Mouse (Mus musculus) heart, embryonic 15.5 days (tissue): ENCODE results near the gene Gm48551. TPM values are rescaled to one million over a fixed set of nuclear protein-coding genes. Genes with fewer than 3 reads are reported as not detected.

ENCODE experiments used
- ATAC-seq: fragments of 200-750 bp; cut with Nextera tagmentation; replicated peaks from 2 replicates; pipeline ENCODE4 v1.8.0; 2017; ENCODE audit warnings: low read depth, moderate TSS enrichment; ENCODE audit not compliant: insufficient number of reproducible peaks, insufficient read depth, low FRiP score
- H3K27ac ChIP-seq: fragments of 300-500 bp; sonication (generic); 2 replicates; pipeline ENCODE4 v1.5.1; 2015; ENCODE audit warnings: mild to moderate bottlenecking, inconsistent platforms
- H3K27me3 ChIP-seq: fragments of 300-500 bp; sonication (generic); 2 replicates; pipeline ENCODE4 v1.6.1; 2015; ENCODE audit warnings: inconsistent platforms
- H3K36me3 ChIP-seq: fragments of 300-500 bp; sonication (generic); 2 replicates; pipeline ENCODE4 v1.6.1; 2015; ENCODE audit warnings: mild to moderate bottlenecking, inconsistent platforms
- H3K4me1 ChIP-seq: fragments of 300-500 bp; sonication (generic); replicated peaks from 2 replicates; pipeline ENCODE4 v1.6.1; 2015; ENCODE audit warnings: inconsistent platforms
- H3K4me2 ChIP-seq: fragments of 300-500 bp; sonication (generic); 2 replicates; pipeline ENCODE4 v1.6.1; 2015; ENCODE audit warnings: inconsistent platforms, mild to moderate bottlenecking, moderate library complexity
- H3K4me3 ChIP-seq: fragments of 300-500 bp; sonication (generic); 2 replicates; pipeline ENCODE4 v1.5.1; 2015; ENCODE audit warnings: mild to moderate bottlenecking, inconsistent platforms
- H3K9ac ChIP-seq: fragments of 300-500 bp; sonication (generic); 2 replicates; pipeline ENCODE4 v1.6.1; 2015; ENCODE audit warnings: mild to moderate bottlenecking, inconsistent platforms
- H3K9me3 ChIP-seq: fragments of 300-500 bp; sonication (generic); replicated peaks from 2 replicates; pipeline ENCODE4 v1.6.1; 2016; ENCODE audit warnings: inconsistent platforms
- WGBS: fragments of 180-500 bp; shearing (Covaris S2); methylation state at CpG from one replicate; pipeline ENCODE4 v1.1.7; 2015; ENCODE audit warnings: mixed read lengths; 5-methylcytosine and 5-hydroxymethylcytosine counted together
- polyA plus RNA-seq: library from polyadenylated mRNA; unstranded; fragments of >200 nt; fragmentation: Nextera tagmentation; extraction: Ambion mirVana; gene quantifications from 2 replicates; pipeline ENCODE4 v1.2.1, GENCODE M21; 2015

The Gm48551 gene
- polyA plus RNA-seq, 1 experiment from 2014 or later, result 2.2 TPM

GRCm38 (mm10) chr10:81360721-81361120, 23.5 kb upstream of the Gm48551 start:
- Histone ChIP-seq H3K9me3 (no peaks in the 10 kb centered on the region), H3K4me1 (peaks cover 88% of the 10 kb centered on the region), H3K36me3 (no peaks in the 10 kb centered on the region), H3K4me3 (no peak overlapping the region), H3K9ac (no peak overlapping the region), H3K27me3 (no peaks in the 10 kb centered on the region), H3K27ac (0 out of 2 replicates have a peak overlapping the region, but pooled peaks have one; percentile 2), H3K4me2 (0 out of 2 replicates have a peak overlapping the region, but pooled peaks have one; percentile 2)
- 54% methylated on average over 8 of the region's 8 CpGs for WGBS
- ATAC-seq, result no peak

DNA sequence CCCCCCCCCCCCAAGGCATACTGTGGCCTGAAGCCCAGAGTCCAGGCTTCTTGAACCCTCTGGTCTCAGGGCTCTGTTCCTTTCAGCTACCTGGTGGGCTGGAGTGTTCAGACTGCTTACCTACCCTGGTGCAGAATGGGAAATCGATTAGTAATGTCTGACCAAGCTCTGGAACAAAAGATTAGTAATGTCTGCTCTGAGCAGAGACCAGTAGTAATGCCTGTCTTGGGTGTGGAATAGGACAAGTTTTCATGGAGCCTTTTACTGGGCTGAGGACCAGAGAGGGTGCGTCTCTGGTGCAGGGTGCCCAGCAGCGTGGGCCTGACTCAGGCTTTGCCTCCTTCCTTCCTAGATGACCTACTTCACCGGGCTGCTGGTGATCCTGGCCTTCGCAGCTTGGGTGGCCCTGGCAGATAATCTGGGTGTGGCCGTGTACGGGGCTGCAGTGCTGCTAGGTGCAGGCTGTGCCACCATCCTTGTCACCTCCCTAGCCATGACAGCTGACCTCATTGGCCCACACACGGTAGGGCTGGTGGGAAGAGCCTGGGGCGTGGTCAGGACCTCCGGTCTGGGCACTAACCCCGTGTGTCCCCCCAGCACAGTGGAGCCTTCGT, 21.8 kb upstream of the Gm48551 start:
- Histone ChIP-seq H3K4me3 (peak overlapping the region; percentile 46; the same call in 1 of the 2 replicates), H3K27me3 (no peaks in the 10 kb centered on the region), H3K4me2 (peak overlapping the region; percentile 83), H3K36me3 (peaks cover 8% of the 10 kb centered on the region), H3K27ac (peak overlapping the region; percentile 93), H3K9me3 (no peaks in the 10 kb centered on the region), H3K4me1 (peaks cover 94% of the 10 kb centered on the region), H3K9ac (peak overlapping the region; percentile 57; the same call in 1 of the 2 replicates)
- ATAC-seq, result no peak
- 53% methylated on average over 12 of the region's 12 CpGs for WGBS

GRCm38 (mm10) chr10:81363436-81364346, 20.6 kb upstream of the Gm48551 start:
- Histone ChIP-seq H3K4me3 (peak overlapping the region; percentile 46), H3K27ac (peak overlapping the region; percentile 93), H3K9ac (peak overlapping the region; percentile 57), H3K4me1 (peaks cover 82% of the 10 kb centered on the region), H3K9me3 (no peaks in the 10 kb centered on the region), H3K27me3 (no peaks in the 10 kb centered on the region), H3K36me3 (peaks cover 20% of the 10 kb centered on the region), H3K4me2 (peak overlapping the region; percentile 83)
- peak; percentile 67 for ATAC-seq
- 10% methylated on average over 54 of the region's 54 CpGs for WGBS

DNA sequence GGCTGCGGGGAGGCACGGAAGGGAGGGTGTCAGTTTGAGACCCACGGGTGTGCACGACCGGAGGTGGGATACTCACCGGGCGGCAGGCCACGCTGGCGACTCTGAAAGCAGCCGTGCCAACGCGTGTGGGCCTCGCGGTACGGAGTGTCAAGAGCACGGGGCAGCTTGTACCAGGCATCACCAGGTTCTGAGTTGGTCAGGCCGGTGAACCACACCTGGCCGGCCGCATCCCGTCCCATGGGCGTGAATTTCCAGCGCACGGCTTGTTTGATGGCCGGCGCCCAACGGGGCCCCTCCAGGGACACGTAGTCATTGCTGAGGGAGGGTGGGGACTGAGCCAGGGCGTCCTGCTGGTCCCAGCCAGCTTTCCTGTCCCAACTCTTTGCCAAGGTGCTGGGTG, 19.6 kb upstream of the Gm48551 start:
- Histone ChIP-seq H3K4me3 (peak overlapping the region; percentile 46), H3K27ac (peak overlapping the region; percentile 93; the same call in 1 of the 2 replicates), H3K27me3 (no peaks in the 10 kb centered on the region), H3K4me2 (peak overlapping the region; percentile 83), H3K4me1 (peaks cover 72% of the 10 kb centered on the region), H3K9me3 (no peaks in the 10 kb centered on the region), H3K9ac (peak overlapping the region; percentile 57), H3K36me3 (peaks cover 30% of the 10 kb centered on the region)
- ATAC-seq, result no peak
- WGBS, result 14% methylated on average over 28 of the region's 28 CpGs

GRCm38 (mm10) chr10:81365073-81365472, 19.2 kb upstream of the Gm48551 start:
- Histone ChIP-seq H3K27me3 (no peaks in the 10 kb centered on the region), H3K4me1 (peaks cover 68% of the 10 kb centered on the region), H3K27ac (peak overlapping the region; percentile 93), H3K9me3 (no peaks in the 10 kb centered on the region), H3K4me2 (peak overlapping the region; percentile 83), H3K9ac (peak overlapping the region; percentile 57; the same call in 1 of the 2 replicates), H3K36me3 (peaks cover 34% of the 10 kb centered on the region), H3K4me3 (peak overlapping the region; percentile 46)
- 36% methylated on average over 4 of the region's 4 CpGs for WGBS
- ATAC-seq, result no peak

GRCm38 (mm10) chr10:81365672-81366476, 18.4 kb upstream of the Gm48551 start, which contains the start of gene 4930404N11Rik:
Gene 4930404N11Rik (minus strand): TSS chr10:81365816.
- H3K36me3 ChIP-seq, result peaks cover 42% of the 10 kb centered on the region
- peak within 1 kb of the TSS; percentile 83 for H3K4me2 ChIP-seq
- WGBS, result 28% methylated on average over 12 of the region's 12 CpGs
- no peak for ATAC-seq
- H3K4me1 ChIP-seq, result peaks cover 60% of the 10 kb centered on the region
- peak within 1 kb of the TSS; percentile 46 for H3K4me3 ChIP-seq
- peak within 1 kb of the TSS; percentile 57 for H3K9ac ChIP-seq
- H3K9me3 ChIP-seq, result no peaks in the 10 kb centered on the region
- no peaks in the 10 kb centered on the region for H3K27me3 ChIP-seq
- H3K27ac ChIP-seq, result peak within 1 kb of the TSS; percentile 93

GRCm38 (mm10) chr10:81366477-81367206, 17.6 kb upstream of the Gm48551 start:
- peak overlapping the region; percentile 93 for H3K27ac ChIP-seq
- no peak overlapping the region for H3K4me2 ChIP-seq
- peaks cover 52% of the 10 kb centered on the region for H3K4me1 ChIP-seq
- H3K27me3 ChIP-seq, result no peaks in the 10 kb centered on the region
- H3K9me3 ChIP-seq, result no peaks in the 10 kb centered on the region
- ATAC-seq, result no peak
- WGBS, result 69% methylated on average over 6 of the region's 6 CpGs
- no peak overlapping the region for H3K9ac ChIP-seq
- no peak overlapping the region for H3K4me3 ChIP-seq
- H3K36me3 ChIP-seq, result peaks cover 50% of the 10 kb centered on the region

DNA sequence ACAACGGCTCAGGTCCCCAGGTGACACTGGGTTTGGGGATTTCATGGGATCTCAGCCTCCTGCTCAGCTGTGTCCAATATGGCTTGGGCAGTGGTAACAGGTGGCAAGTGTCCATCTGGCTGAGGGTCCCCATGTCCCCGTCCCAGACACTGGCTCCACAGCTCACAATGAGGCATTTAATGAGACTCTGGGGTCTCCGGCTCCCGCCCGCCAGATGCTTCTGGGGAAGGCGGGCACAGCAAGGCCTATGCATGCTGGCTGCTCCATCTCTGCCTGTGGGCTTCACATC, 17.1 kb upstream of the Gm48551 start:
- Histone ChIP-seq H3K27ac (no peak overlapping the region), H3K4me2 (no peak overlapping the region), H3K4me3 (no peak overlapping the region), H3K4me1 (peaks cover 48% of the 10 kb centered on the region), H3K9ac (no peak overlapping the region), H3K27me3 (no peaks in the 10 kb centered on the region), H3K9me3 (no peaks in the 10 kb centered on the region), H3K36me3 (peaks cover 53% of the 10 kb centered on the region)
- WGBS, result 89% methylated on average over 6 of the region's 6 CpGs
- no peak for ATAC-seq

DNA sequence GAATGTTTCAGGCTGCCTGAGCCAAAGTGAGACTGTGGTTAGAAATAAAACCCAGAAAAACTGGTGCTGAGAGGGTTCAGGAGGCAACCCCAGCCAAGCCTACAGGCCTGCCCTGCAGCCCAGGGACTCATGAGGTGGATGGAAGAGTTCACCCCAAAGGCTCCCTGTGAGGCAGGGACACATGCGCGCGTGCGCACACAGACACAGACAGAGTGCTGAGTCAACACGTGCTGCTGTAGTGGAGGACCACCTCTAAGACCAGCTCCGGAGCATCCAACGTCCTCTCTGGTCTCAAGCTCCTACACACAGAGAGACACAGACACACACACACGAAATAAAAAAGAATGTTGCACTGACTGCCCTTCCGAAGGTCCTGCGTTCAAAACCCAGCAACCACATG, 8.9 kb upstream of the Gm48551 start:
- Histone ChIP-seq H3K9me3 (no peaks in the 10 kb centered on the region), H3K4me3 (no peak overlapping the region), H3K36me3 (peaks cover 43% of the 10 kb centered on the region), H3K4me1 (peaks cover 30% of the 10 kb centered on the region), H3K4me2 (no peak overlapping the region), H3K27me3 (no peaks in the 10 kb centered on the region), H3K9ac (no peak overlapping the region), H3K27ac (no peak overlapping the region)
- no peak for ATAC-seq
- WGBS, result 89% methylated on average over 10 of the region's 10 CpGs

DNA sequence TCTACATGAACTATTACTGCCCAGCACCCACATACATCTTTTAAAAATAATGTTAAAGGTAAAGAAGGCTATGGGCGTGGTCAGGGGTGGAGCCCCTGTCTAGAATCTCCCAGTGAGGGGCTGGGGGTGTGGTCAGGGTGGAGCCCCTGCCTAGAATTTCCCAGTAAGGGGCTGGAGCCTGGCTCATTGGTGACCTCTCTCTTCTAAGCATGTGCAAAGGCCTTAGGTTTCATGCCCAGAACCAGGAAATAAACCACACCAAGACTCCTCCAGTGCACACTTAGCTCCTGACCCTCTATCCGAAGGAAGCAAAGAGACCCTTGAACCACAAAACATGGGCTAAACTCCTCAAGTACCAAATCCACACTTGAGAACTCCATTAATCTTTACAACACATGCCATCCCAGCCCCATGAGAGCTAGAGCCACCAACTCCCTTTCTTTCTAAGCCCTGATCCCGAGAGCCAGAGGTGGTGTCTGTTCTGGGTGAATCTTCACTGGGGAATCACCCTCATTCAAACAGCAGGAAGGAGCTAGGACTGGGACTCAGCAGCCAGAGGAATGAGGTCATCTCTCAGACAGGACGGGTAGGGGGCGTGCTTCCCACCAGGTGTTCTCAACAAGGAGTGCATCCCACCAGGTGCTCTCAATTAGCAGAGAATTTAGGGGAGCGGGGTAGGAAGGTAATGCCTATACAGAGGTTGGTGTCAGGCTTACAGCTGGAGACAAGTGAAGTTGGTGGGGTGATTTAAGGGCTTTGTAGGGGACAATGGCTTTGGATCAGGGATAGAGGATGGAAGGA, 7.5 kb upstream of the Gm48551 start:
- H3K9ac ChIP-seq, result peak overlapping the region; percentile 98
- no peak for ATAC-seq
- peak overlapping the region; percentile 89 for H3K4me2 ChIP-seq
- WGBS, result 35% methylated on average over 6 of the region's 6 CpGs
- peaks cover 30% of the 10 kb centered on the region for H3K4me1 ChIP-seq
- peak overlapping the region; percentile 93 for H3K4me3 ChIP-seq
- no peaks in the 10 kb centered on the region for H3K27me3 ChIP-seq
- no peaks in the 10 kb centered on the region for H3K9me3 ChIP-seq
- peak overlapping the region; percentile 77 for H3K27ac ChIP-seq
- peaks cover 28% of the 10 kb centered on the region; the same call in 1 of the 2 replicates for H3K36me3 ChIP-seq
